Mouse (Mus musculus) cerebellum, adult 11 months (tissue): ENCODE data around the gene Rab23.
A peak's percentile ranks its signal among the peaks of the same experiment; 100 is the strongest.
"Not testable (repeated sequence)": the region's sequence is repeated elsewhere in the genome, so short reads cannot be mapped to it uniquely, and the experiment has no call there.

Source experiments
- DNase-seq: peaks from one replicate; pipeline ENCODE4 v3.0.0; 2022

Rab23 gene

GRCm38 (mm10) chr1:33734001-33734685 lies 14.5 kb downstream of the Rab23 start:
- no peak for DNase-seq

- DNase-seq: no peak
These were observed 18.6 kb downstream of the Rab23 start for GRCm38 (mm10) chr1:33738281-33738680.

- no peak for DNase-seq
These were observed 19.1 kb downstream of the Rab23 start for GRCm38 (mm10) chr1:33738681-33739278.

- DNase-seq: peak; percentile 66
These were observed 19.6 kb downstream of the Rab23 start for GRCm38 (mm10) chr1:33739302-33739701.

GRCm38 (mm10) chr1:33742903-33743302 lies 23.2 kb downstream of the Rab23 start:
- no peak for DNase-seq

- DNase-seq: not testable (repeated sequence)
These were observed 25.1 kb downstream of the Rab23 start for GRCm38 (mm10) chr1:33744815-33745214.

GRCm38 (mm10) chr1:33745901-33746300 lies 26.2 kb downstream of the Rab23 start:
- no peak for DNase-seq

- DNase-seq: no peak
These were observed 29.4 kb downstream of the Rab23 start for GRCm38 (mm10) chr1:33749109-33749508.

GRCm38 (mm10) chr1:33749709-33750108 lies 30.0 kb downstream of the Rab23 start:
- DNase-seq: not testable (repeated sequence)

GRCm38 (mm10) chr1:33751283-33751682 lies 31.6 kb downstream of the Rab23 start:
- no peak for DNase-seq

GRCm38 (mm10) chr1:33754089-33754488 lies 34.4 kb downstream of the Rab23 start:
- no peak for DNase-seq

GRCm38 (mm10) chr1:33754965-33755735 lies 35.5 kb downstream of the Rab23 start:
- DNase-seq: no peak

- no peak for DNase-seq
These were observed 36.1 kb downstream of the Rab23 start for GRCm38 (mm10) chr1:33755799-33756198.

GRCm38 (mm10) chr1:33756258-33757032 lies 36.8 kb downstream of the Rab23 start:
- no peak for DNase-seq

- no peak for DNase-seq
These were observed 37.3 kb downstream of the Rab23 start for GRCm38 (mm10) chr1:33757033-33757413.

- peak; percentile 59 for DNase-seq
These were observed 37.9 kb downstream of the Rab23 start, which contains the start of gene Bag2 for GRCm38 (mm10) chr1:33757491-33758041. Bag2 (minus strand) TSS chr1:33757795.

- no peak for DNase-seq
These were observed 38.8 kb downstream of the Rab23 start for GRCm38 (mm10) chr1:33758488-33758887.

- DNase-seq: no peak
These were observed 44.1 kb downstream of the Rab23 start for GRCm38 (mm10) chr1:33763826-33764225.

- no peak for DNase-seq
These were observed 45.9 kb downstream of the Rab23 start for GRCm38 (mm10) chr1:33765468-33766080.

- no peak for DNase-seq
These were observed 47.1 kb downstream of the Rab23 start for GRCm38 (mm10) chr1:33766520-33767508.
